Comparison of ENCODE assay signal across 19 mouse cellular contexts in the genomic region with DNA sequence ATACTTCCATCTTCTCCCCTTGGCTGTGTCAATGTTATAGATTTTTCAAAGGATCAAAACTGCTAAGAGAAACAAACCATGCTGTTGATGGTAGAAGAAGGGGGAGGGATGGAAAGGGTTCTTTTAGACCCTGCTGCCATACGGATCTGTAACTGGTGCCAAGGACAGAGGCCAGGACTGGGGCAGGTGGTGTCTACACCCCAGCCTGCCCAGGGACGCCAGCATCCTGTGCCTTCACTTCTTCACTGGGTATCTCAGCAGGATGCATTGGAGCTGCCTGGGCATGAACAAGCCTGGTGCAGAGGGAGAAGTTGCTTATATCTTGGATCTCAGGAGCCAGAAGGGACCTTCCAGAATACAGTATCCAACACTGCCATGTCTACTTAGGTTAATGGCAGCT. TPM values are rescaled to one million over a fixed set of nuclear protein-coding genes. Genes with fewer than 3 reads are reported as not detected.
DNase-seq lines count a peak whose midpoint lies in the region; ATAC-seq and TF ChIP-seq lines count a peak whose summit lies in the region.
"Had no signal": no experiment of that assay in that cellular context is flagged by ENCODE, and none has a peak within 500 bp of the region (broad histone marks: within the 10 kb centered on the region; RNA-seq: fewer than 3 reads in every experiment).

No protein-coding gene starts in this region.

- peak; percentile 36 for DNase-seq in cerebellum, adult 11 months
- peak; percentile 31 to 52 for DNase-seq in cerebellum, adult 2 months
- no peak for DNase-seq in cerebellum, postnatal 4 days (ENCODE audit: low spot score in 2 of 2)
- DNase-seq: adrenal gland, adult 8-10 months; adrenal gland, postnatal 14 days; adrenal gland, postnatal 36 days; B cell, adult 2 months; forebrain, postnatal 0 days had no signal

- TF ChIP-seq POLR2A in cerebellum, adult 2 months (IDR thresholded peaks at IDR 0.05; ENCODE audit: borderline replicate concordance, insufficient read depth, low read length): no peak
- no peak for TF ChIP-seq POLR2A in olfactory bulb, adult 2 months (IDR thresholded peaks at IDR 0.05; ENCODE audit: insufficient read depth, low read depth, low read length)

- no peak overlapping the region for H3K4me3 ChIP-seq in cerebellum, adult 2 months (replicated peaks; ENCODE audit: insufficient read depth, low read depth, low read length)
- no peak overlapping the region for H3K4me3 ChIP-seq in olfactory bulb, adult 2 months (ENCODE audit: insufficient read depth, low read depth, low read length)
- H3K4me3 ChIP-seq: embryonic facial prominence, embryonic 10.5 days; embryonic facial prominence, embryonic 12.5 days; forebrain, embryonic 13.5 days; forebrain, embryonic 15.5 days had no signal

- TF ChIP-seq CTCF in cerebellum, adult 2 months (IDR thresholded peaks at IDR 0.05; ENCODE audit: borderline replicate concordance, insufficient read depth, low read depth, low read length): no peak
- TF ChIP-seq CTCF in olfactory bulb, adult 2 months (IDR thresholded peaks at IDR 0.05; ENCODE audit: insufficient read depth, low read depth, low read length): no peak

- 22% methylated on average over 2 of the region's 2 CpGs for WGBS in cerebellum, adult 2 months
- WGBS in olfactory bulb, adult 2 months: 79% methylated on average over 2 of the region's 2 CpGs

- no peak overlapping the region for H3K27ac ChIP-seq in cerebellum, adult 2 months (ENCODE audit: insufficient read depth, low read length)
- H3K27ac ChIP-seq in olfactory bulb, adult 2 months (ENCODE audit: insufficient read depth, low read depth, low read length): peak overlapping the region; percentile 31; the same call in 1 of the 2 replicates
- H3K27ac ChIP-seq: embryonic facial prominence, embryonic 10.5 days; embryonic facial prominence, embryonic 12.5 days; forebrain, embryonic 13.5 days; forebrain, embryonic 15.5 days had no signal

- H3K4me1 ChIP-seq in cerebellum, adult 2 months (ENCODE audit: control insufficient read depth, insufficient read depth, low read length): peaks cover 4% of the 10 kb centered on the region; the same call in 1 of the 2 replicates
- H3K4me1 ChIP-seq in olfactory bulb, adult 2 months (ENCODE audit: control insufficient read depth, insufficient read depth, low read length): peaks cover 26% of the 10 kb centered on the region
- H3K4me1 ChIP-seq: embryonic facial prominence, embryonic 10.5 days; embryonic facial prominence, embryonic 12.5 days; forebrain, embryonic 13.5 days; forebrain, embryonic 15.5 days had no signal

- ATAC-seq in cerebellum, adult (ENCODE audit: insufficient number of reproducible peaks, low FRiP score, low TSS enrichment): no peak
- ATAC-seq: activated CD4-positive, CD25-positive, alpha-beta regulatory T cell, adult 4 months; CD4-positive, CD25-positive, alpha-beta regulatory T cell, adult 4 months; forebrain, embryonic 13.5 days; forebrain, embryonic 15.5 days; forebrain, postnatal 0 days; Patski had no signal

- no peaks in the 10 kb centered on the region for H3K27me3 ChIP-seq in cerebellum, adult 2 months (ENCODE audit: control insufficient read depth, insufficient read depth, low read length)
- H3K27me3 ChIP-seq: CH12.LX; forebrain, embryonic 13.5 days; forebrain, embryonic 15.5 days; Patski had no signal

RNA-seq across cellular contexts. Expression of gene Car12, which starts 31.0 kb away (rescaled TPM):
- 3.4 and 8.4 TPM in 2 replicates for polyA plus RNA-seq in cerebellum, adult 2 months (2012; rRNA removed)
- not detected in 2 replicates for polyA plus RNA-seq in olfactory bulb, adult 2 months (2012; ENCODE audit: insufficient read depth, insufficient read length, low replicate concordance, missing spikeins)
- polyA plus RNA-seq: G1E had no signal

RNA-seq across cellular contexts. Expression of gene Aph1b, which starts 50.8 kb away (rescaled TPM):
- 16.0 and 17.7 TPM in 2 replicates for polyA plus RNA-seq in cerebellum, adult 2 months (2012; rRNA removed)
- not detected in 2 replicates for polyA plus RNA-seq in olfactory bulb, adult 2 months (2012; ENCODE audit: insufficient read depth, insufficient read length, low replicate concordance, missing spikeins)

RNA-seq across cellular contexts. Expression of gene Gm10647, which starts 52.3 kb away (rescaled TPM):
- polyA plus RNA-seq in cerebellum, adult 2 months (2012; rRNA removed): 0.33 and 0.44 TPM in 2 replicates
- not detected in 2 replicates for polyA plus RNA-seq in olfactory bulb, adult 2 months (2012; ENCODE audit: insufficient read depth, insufficient read length, low replicate concordance, missing spikeins)
- polyA plus RNA-seq: activated CD4-positive, CD25-positive, alpha-beta regulatory T cell, adult 4 months; G1E had no signal

Comparison
In these comparisons a context has a peak if more than half of its experiments do, and no peak if none do; other contexts are left out.
1. DNase-seq: peak in cerebellum, adult 11 months (single experiment) and cerebellum, adult 2 months (2 of 2); none in cerebellum, postnatal 4 days (0 of 2).
2. RNA of gene Aph1b, which starts 50.8 kb away (polyA plus RNA-seq): 16.0 to 17.7 TPM in cerebellum, adult 2 months; not detected in olfactory bulb, adult 2 months; every median in the first group is over 10 times any median in the second.